Mouse (Mus musculus) forebrain, postnatal 0 days (tissue): ENCODE results near the gene Nubpl. TPM values are rescaled to one million over a fixed set of nuclear protein-coding genes. Genes with fewer than 3 reads are reported as not detected.

Source experiments
- ATAC-seq: fragments of 200-750 bp; cut with Nextera tagmentation; 2 replicates; pipeline ENCODE4 v1.8.0; 2017; ENCODE audit warnings: mild to moderate bottlenecking, moderate library complexity
- DNase-seq: peaks from one replicate; pipeline ENCODE4 v3.0.0-alpha.2; 2015
- H3K27ac ChIP-seq: fragments of 300-500 bp; sonication (generic); 2 replicates; pipeline ENCODE4 v1.5.1; 2014; ENCODE audit warnings: low read depth, mild to moderate bottlenecking, antibody characterized with exemption, low read length, moderate library complexity, mixed read lengths
- H3K27me3 ChIP-seq: fragments of 300-500 bp; sonication (generic); 2 replicates; pipeline ENCODE4 v1.6.1; 2014; ENCODE audit warnings: mild to moderate bottlenecking, low read length, mixed read lengths; ENCODE audit not compliant: insufficient read depth
- H3K36me3 ChIP-seq: fragments of 300-500 bp; sonication (generic); 2 replicates; pipeline ENCODE4 v1.6.1; 2014; ENCODE audit warnings: mild to moderate bottlenecking, moderate library complexity; ENCODE audit not compliant: insufficient read depth
- H3K4me1 ChIP-seq: fragments of 300-500 bp; sonication (generic); 2 replicates; pipeline ENCODE4 v1.6.1; 2014; ENCODE audit warnings: antibody characterized with exemption; ENCODE audit not compliant: insufficient read depth
- H3K4me2 ChIP-seq: fragments of 300-500 bp; sonication (generic); 2 replicates; pipeline ENCODE4 v1.6.1; 2014; ENCODE audit warnings: low read depth, mild to moderate bottlenecking, moderate library complexity
- H3K4me3 ChIP-seq: fragments of 300-500 bp; sonication (generic); 2 replicates; pipeline ENCODE4 v1.5.1; 2014; ENCODE audit warnings: low read depth, low read length, mixed read lengths
- H3K9ac ChIP-seq: fragments of 300-500 bp; sonication (generic); 2 replicates; pipeline ENCODE4 v1.6.1; 2014; ENCODE audit warnings: mild to moderate bottlenecking
- H3K9me3 ChIP-seq: fragments of 300-500 bp; sonication (generic); 2 replicates; pipeline ENCODE4 v1.6.1; 2016; ENCODE audit warnings: low read length
- CTCF ChIP-seq: sonication (generic); IDR thresholded peaks from 2 replicates; pipeline ENCODE4 v1.5.1; 2016; ENCODE audit warnings: antibody characterized with exemption, control low read depth, low read depth
- WGBS: fragments of 180-500 bp; shearing (Covaris S2); extraction: QIAGEN DNeasy Blood & Tissue Kit; methylation state at CpG from one replicate; pipeline ENCODE4 v1.1.7; 2014; 5-methylcytosine and 5-hydroxymethylcytosine counted together
- polyA plus RNA-seq: library from polyadenylated mRNA; unstranded; fragments of >200 nt; fragmentation: Nextera tagmentation; extraction: Ambion mirVana; gene quantifications from 2 replicates; pipeline ENCODE4 v1.2.1, GENCODE M21; 2015
- total RNA-seq: library from RNA; depleted of rRNA; stranded (reverse); fragments of >200 nt; gene quantifications from 2 replicates; pipeline ENCODE4 v1.2.3, GENCODE M21; 2014

Nubpl gene
- total and polyA plus RNA-seq, 2 experiments from 2014 or later: 5.9 to 7.6 TPM

DNA sequence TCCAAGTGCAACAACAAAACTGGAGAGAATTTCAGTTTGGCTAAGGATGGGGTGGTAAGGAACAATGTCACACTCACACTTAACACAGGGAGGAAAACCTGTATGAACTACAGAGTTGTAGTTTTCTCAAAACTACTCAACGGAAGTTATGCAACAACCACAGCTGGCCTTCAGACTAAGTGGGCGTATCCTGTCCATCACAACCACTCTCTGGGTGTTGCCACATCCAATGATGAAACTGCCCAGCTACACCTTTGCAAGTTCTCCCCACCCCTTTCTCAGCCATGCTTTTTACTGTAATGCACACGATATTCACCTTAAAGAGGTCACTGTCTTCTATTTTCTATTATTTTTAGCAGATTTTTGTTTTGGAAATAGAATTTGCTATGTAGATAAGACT, 217.3 kb downstream of the Nubpl start:
- H3K36me3 ChIP-seq: no peaks in the 10 kb centered on the region
- no peaks in the 10 kb centered on the region for H3K27me3 ChIP-seq
- no peak overlapping the region for H3K27ac ChIP-seq
- H3K9ac ChIP-seq: no peak overlapping the region
- 0 out of 2 replicates have a peak, but pooled peaks cover 9% of the 10 kb centered on the region for H3K9me3 ChIP-seq
- WGBS: 94% methylated on average over 3 of the region's 3 CpGs
- DNase-seq: no peak
- no peak for ATAC-seq
- H3K4me1 ChIP-seq: no peaks in the 10 kb centered on the region
- H3K4me2 ChIP-seq: no peak overlapping the region
- no peak for TF ChIP-seq CTCF
- H3K4me3 ChIP-seq: no peak overlapping the region

GRCm38 (mm10) chr12:52317635-52318034, 220.1 kb downstream of the Nubpl start:
- H3K9ac ChIP-seq: no peak overlapping the region
- no peak overlapping the region for H3K4me3 ChIP-seq
- H3K36me3 ChIP-seq: no peaks in the 10 kb centered on the region
- no peak for ATAC-seq
- WGBS: 78% methylated on average over 6 of the region's 6 CpGs
- no peaks in the 10 kb centered on the region for H3K27me3 ChIP-seq
- no peak for DNase-seq
- H3K9me3 ChIP-seq: 0 out of 2 replicates have a peak, but pooled peaks cover 8% of the 10 kb centered on the region
- no peaks in the 10 kb centered on the region for H3K4me1 ChIP-seq
- no peak for TF ChIP-seq CTCF
- H3K27ac ChIP-seq: no peak overlapping the region
- no peak overlapping the region for H3K4me2 ChIP-seq

DNA sequence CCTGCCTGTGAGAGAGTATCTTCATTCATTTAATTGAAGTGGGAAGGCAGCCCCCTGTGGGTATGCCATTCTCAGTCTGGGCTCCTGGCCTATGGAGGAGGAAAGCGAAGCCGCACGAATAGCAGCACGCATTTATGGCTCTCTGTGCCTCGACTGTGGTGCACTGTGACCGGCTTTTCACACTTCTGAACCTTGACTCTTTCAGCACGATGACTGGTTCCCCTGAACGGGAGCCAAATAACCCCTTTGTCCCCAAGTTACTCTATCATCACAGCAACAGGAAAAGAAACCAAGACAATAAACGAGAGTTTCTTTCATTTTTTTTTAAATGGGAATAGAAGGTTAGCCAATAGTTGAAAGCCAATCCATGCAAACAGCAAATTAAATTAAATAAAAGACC, 220.9 kb downstream of the Nubpl start:
- Histone ChIP-seq H3K4me1 (no peaks in the 10 kb centered on the region), H3K27ac (no peak overlapping the region), H3K4me3 (no peak overlapping the region), H3K9ac (no peak overlapping the region), H3K27me3 (no peaks in the 10 kb centered on the region), H3K36me3 (no peaks in the 10 kb centered on the region), H3K4me2 (no peak overlapping the region), H3K9me3 (no peaks in the 10 kb centered on the region)
- no peak for TF ChIP-seq CTCF
- 66% methylated on average over 9 of the region's 9 CpGs for WGBS
- ATAC-seq (no peak), DNase-seq (no peak)

GRCm38 (mm10) chr12:52319156-52319555, 221.6 kb downstream of the Nubpl start:
- no peak for DNase-seq
- H3K27me3 ChIP-seq: no peaks in the 10 kb centered on the region
- 91% methylated on average over 6 of the region's 6 CpGs for WGBS

DNA sequence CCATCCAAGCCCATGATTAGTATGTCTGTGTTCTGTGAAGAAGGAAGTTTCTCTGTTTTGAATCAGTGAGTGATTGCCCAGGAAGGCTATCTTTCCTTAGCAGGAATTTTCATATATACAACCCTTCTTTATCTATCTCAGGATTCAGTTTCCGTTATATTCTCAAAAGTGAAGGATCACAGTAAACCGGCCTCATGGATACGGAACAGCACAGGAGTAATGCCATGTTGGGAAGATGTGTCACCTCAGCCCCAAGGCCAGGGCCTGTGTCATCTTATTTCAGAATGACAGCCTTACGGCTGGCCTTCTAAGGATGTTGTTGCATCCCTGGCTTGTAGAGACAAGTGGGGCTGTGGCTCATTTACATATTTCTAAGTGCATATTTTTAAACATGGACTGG, 231.0 kb downstream of the Nubpl start:
- no peak overlapping the region for H3K4me3 ChIP-seq
- no peak overlapping the region for H3K9ac ChIP-seq
- H3K36me3 ChIP-seq: no peaks in the 10 kb centered on the region
- TF ChIP-seq CTCF: no peak
- 94% methylated on average over 4 of the region's 4 CpGs for whole genome bisulfite sequencing
- H3K9me3 ChIP-seq: no peaks in the 10 kb centered on the region
- ATAC-seq (no peak), DNase-seq (no peak)
- no peaks in the 10 kb centered on the region for H3K4me1 ChIP-seq
- no peak overlapping the region for H3K4me2 ChIP-seq
- H3K27me3 ChIP-seq: no peaks in the 10 kb centered on the region
- no peak overlapping the region for H3K27ac ChIP-seq

More at GRCm38 (mm10) chr12:52319156-52319555, 221.6 kb downstream of the Nubpl start:
- Histone ChIP-seq H3K4me1 (no peaks in the 10 kb centered on the region), H3K9ac (no peak overlapping the region), H3K4me3 (no peak overlapping the region), H3K4me2 (no peak overlapping the region), H3K36me3 (no peaks in the 10 kb centered on the region), H3K9me3 (no peaks in the 10 kb centered on the region), H3K27ac (no peak overlapping the region)
- ATAC-seq: no peak
- TF ChIP-seq CTCF: no peak

- H3K36me3 ChIP-seq: no peaks in the 10 kb centered on the region
- 84% methylated on average over 11 of the region's 11 CpGs for WGBS
- no peak overlapping the region for H3K4me3 ChIP-seq
- no peaks in the 10 kb centered on the region for H3K27me3 ChIP-seq
- no peaks in the 10 kb centered on the region for H3K4me1 ChIP-seq
- ATAC-seq (no peak), DNase-seq (no peak)
- no peak overlapping the region for H3K9ac ChIP-seq
- H3K4me2 ChIP-seq: no peak overlapping the region
- no peak overlapping the region for H3K27ac ChIP-seq
- no peaks in the 10 kb centered on the region for H3K9me3 ChIP-seq
- TF ChIP-seq CTCF: no peak
Observed at GRCm38 (mm10) chr12:52335142-52335765, 237.7 kb downstream of the Nubpl start.

DNA sequence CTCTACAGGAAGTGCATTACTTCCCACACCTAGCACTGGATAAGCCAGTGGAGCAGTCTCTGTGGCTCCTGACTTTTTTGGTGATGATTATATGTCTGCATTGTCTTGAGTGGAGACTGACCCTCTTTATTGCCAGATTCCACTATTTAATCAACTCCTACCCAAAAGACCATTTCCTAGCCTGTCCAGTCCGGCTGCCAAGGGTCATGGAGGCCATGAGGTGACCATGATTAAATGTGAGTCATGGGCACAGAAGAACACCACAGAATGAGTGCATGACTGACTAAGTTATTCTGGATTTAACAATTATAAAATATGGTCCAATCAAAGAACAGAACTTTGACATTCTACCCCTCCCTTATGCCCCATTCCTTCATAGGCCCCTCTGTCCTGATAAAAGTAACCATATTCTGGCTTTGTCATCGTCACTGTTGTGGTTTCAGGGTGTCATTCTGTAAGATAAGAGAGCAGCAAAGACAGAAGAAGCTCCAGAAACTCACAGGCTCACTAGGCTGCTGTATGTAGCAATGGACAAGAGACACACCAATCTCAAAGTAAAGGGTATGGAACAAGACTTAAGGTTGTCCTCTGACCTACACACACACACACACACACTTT, 240.7 kb downstream of the Nubpl start:
- Histone ChIP-seq H3K36me3 (no peaks in the 10 kb centered on the region), H3K4me3 (no peak overlapping the region), H3K9ac (no peak overlapping the region), H3K4me1 (no peaks in the 10 kb centered on the region), H3K4me2 (no peak overlapping the region), H3K27me3 (no peaks in the 10 kb centered on the region), H3K9me3 (no peaks in the 10 kb centered on the region), H3K27ac (no peak overlapping the region)
- 85% methylated on average over 2 of the region's 2 CpGs for WGBS
- no peak for TF ChIP-seq CTCF
- ATAC-seq: no peak
- DNase-seq: no peak
